Mouse (Mus musculus): ENCODE data around the gene Atg3. TPM values are rescaled to one million over a fixed set of nuclear protein-coding genes. Genes with fewer than 3 reads are reported as not detected.

Gene Atg3
- total and polyA plus RNA-seq, 3 experiments = 12.6 to 55.5 (median 49.7) TPM

DNA sequence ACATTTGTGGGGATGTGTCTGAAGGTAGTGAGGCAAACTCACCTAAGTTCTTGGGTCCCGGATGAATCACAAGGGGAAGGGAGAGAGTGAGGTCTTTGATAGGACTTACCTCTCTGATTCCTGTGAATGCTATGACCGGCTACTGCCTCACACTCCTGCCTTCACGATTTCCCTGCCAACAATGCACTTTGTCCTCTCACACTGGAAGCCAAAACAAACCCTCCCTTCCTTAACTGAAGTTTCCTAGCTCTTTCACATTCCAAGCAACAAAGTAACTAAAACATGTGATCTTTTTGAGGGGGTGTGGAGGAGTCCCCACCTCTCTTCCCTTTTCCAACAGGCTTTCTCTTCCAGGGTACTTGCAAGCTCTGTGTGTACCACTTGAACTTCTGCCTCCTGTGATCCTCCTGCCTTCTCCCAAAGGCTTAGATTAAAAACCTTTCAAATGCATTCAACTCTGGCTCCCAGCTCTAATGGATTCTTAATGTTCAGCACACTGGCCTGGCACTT is 3.8 kb upstream of the Atg3 start:
- H3K36me3 ChIP-seq (replicated peaks) = peaks cover 16% of the 10 kb centered on the region
- ATAC-seq (ENCODE audit: extremely low read depth, insufficient number of reproducible peaks, low FRiP score, poor library complexity, severe bottlenecking) (no peak), DNase-seq (ENCODE audit: low spot score) (no peak)
- peaks cover 13% of the 10 kb centered on the region for H3K4me1 ChIP-seq (ENCODE audit: insufficient read depth, low read depth, low read length)
- no peaks in the 10 kb centered on the region for H3K9me3 ChIP-seq (replicated peaks)
- H3K4me3 ChIP-seq (ENCODE audit: low read depth, low read length) = no peak overlapping the region
- no peaks in the 10 kb centered on the region for H3K27me3 ChIP-seq (ENCODE audit: insufficient read depth, low read length)
- TF ChIP-seq POLR2AphosphoS5 (IDR thresholded peaks at IDR 0.05; ENCODE audit: insufficient replicate concordance, low read depth, low read length) (no peak), TAL1 (conservative IDR thresholded peaks at IDR 0.05; ENCODE audit: low read depth, low read length) (no peak)

DNA sequence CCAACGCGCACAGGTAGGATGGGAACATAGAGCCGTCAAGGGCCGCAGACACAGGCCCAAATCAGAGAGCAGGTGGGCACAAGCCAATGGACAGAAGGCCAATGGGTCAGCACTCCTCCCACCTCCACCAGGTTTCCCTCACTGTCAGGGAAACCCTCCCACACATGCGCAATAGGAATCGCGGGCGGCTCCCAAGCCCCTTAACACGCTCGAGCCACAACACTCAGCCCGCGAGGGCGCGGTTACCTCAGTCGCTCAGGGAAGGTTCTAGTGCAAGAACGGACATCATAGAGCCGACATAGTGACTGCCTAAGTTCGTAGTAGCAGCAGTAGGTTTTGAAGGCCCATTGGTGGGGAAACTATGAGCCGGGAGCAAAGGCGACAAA is 456 bp upstream of the Atg3 start:
- peak; percentile 70 for ATAC-seq (ENCODE audit: extremely low read depth, insufficient number of reproducible peaks, low FRiP score, poor library complexity, severe bottlenecking)
- no peak for TF ChIP-seq GATA2 (IDR thresholded peaks at IDR 0.05; ENCODE audit: borderline replicate concordance, low read depth, low read length)
- TF ChIP-seq GATA1 (IDR thresholded peaks at IDR 0.05; ENCODE audit: borderline replicate concordance, low read length) = no peak
- no peak for TF ChIP-seq POLR2AphosphoS5 (IDR thresholded peaks at IDR 0.05; ENCODE audit: insufficient replicate concordance, low read depth, low read length)
- TF ChIP-seq TAL1 (conservative IDR thresholded peaks at IDR 0.05; ENCODE audit: low read depth, low read length) = no peak
- TF ChIP-seq CTCF (IDR thresholded peaks at IDR 0.05; ENCODE audit: low read depth, low read length) = no peak
- Histone ChIP-seq H3K9me3 (replicated peaks) (no peaks in the 10 kb centered on the region), H3K4me3 (ENCODE audit: low read depth, low read length) (peak overlapping the region; percentile 96), H3K4me1 (ENCODE audit: insufficient read depth, low read depth, low read length) (peaks cover 20% of the 10 kb centered on the region), H3K27me3 (ENCODE audit: insufficient read depth, low read length) (no peaks in the 10 kb centered on the region), H3K36me3 (replicated peaks) (peaks cover 6% of the 10 kb centered on the region)
- peak; percentile 54 for DNase-seq (ENCODE audit: low spot score)

DNA sequence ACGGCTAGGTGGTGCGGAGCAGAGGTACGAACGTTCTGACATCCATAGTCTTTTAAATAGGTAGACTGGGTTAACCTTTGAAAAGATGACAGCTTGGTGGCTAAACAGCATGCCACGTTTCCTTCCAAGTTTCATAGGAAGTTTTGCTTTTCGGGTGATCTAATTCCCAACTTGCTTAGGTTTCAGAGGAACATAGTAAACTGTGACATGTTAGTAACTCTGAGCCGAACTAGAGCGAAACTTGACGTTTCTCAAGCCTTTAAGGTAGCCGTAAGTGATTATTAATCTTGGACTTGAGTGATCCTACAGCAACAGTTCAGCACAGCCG is 768 bp downstream of the Atg3 start:
- H3K4me1 ChIP-seq (ENCODE audit: insufficient read depth, low read depth, low read length) = peaks cover 20% of the 10 kb centered on the region
- TF ChIP-seq GATA1 (IDR thresholded peaks at IDR 0.05; ENCODE audit: borderline replicate concordance, low read length) = no peak
- TF ChIP-seq GATA2 (IDR thresholded peaks at IDR 0.05; ENCODE audit: borderline replicate concordance, low read depth, low read length) = no peak
- no peak for TF ChIP-seq CTCF (IDR thresholded peaks at IDR 0.05; ENCODE audit: low read depth, low read length)
- no peak for TF ChIP-seq POLR2AphosphoS5 (IDR thresholded peaks at IDR 0.05; ENCODE audit: insufficient replicate concordance, low read depth, low read length)
- TF ChIP-seq TAL1 (conservative IDR thresholded peaks at IDR 0.05; ENCODE audit: low read depth, low read length) = no peak
- H3K4me3 ChIP-seq (ENCODE audit: low read depth, low read length) = peak overlapping the region; percentile 96
- ATAC-seq (ENCODE audit: extremely low read depth, insufficient number of reproducible peaks, low FRiP score, poor library complexity, severe bottlenecking) (no peak), DNase-seq (ENCODE audit: low spot score) (no peak)
- H3K36me3 ChIP-seq (replicated peaks) = peaks cover 12% of the 10 kb centered on the region
- H3K9me3 ChIP-seq (replicated peaks) = no peaks in the 10 kb centered on the region
- no peaks in the 10 kb centered on the region for H3K27me3 ChIP-seq (ENCODE audit: insufficient read depth, low read length)

DNA sequence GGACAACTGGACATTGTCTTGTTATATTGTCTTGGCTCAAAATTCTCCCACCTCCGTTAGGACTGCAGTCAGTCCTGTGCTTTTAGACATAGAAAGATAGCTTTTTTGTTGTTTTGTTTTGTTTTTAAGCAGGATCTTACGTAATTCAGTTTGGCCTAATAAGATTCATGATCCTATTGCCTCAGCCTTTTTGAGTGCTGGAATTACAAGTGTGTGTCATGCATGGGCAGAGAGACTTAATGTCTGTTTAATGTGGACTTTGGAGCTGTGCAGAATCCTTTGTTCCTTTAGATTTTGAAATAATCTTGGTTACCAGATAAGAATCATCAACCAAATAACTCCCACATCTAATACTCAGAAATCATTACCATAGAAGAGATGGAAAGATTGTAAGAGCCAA is 20.0 kb downstream of the Atg3 start:
- Histone ChIP-seq H3K4me3 (ENCODE audit: low read depth, low read length) (no peak overlapping the region), H3K27me3 (ENCODE audit: insufficient read depth, low read length) (no peaks in the 10 kb centered on the region), H3K36me3 (replicated peaks) (peaks cover 48% of the 10 kb centered on the region), H3K4me1 (ENCODE audit: insufficient read depth, low read depth, low read length) (no peaks in the 10 kb centered on the region), H3K9me3 (replicated peaks) (no peaks in the 10 kb centered on the region)
- no peak for TF ChIP-seq TAL1 (conservative IDR thresholded peaks at IDR 0.05; ENCODE audit: low read depth, low read length)
- no peak for TF ChIP-seq GATA2 (IDR thresholded peaks at IDR 0.05; ENCODE audit: borderline replicate concordance, low read depth, low read length)
- no peak for TF ChIP-seq POLR2AphosphoS5 (IDR thresholded peaks at IDR 0.05; ENCODE audit: insufficient replicate concordance, low read depth, low read length)
- TF ChIP-seq GATA1 (IDR thresholded peaks at IDR 0.05; ENCODE audit: borderline replicate concordance, low read length) = no peak
- no peak for TF ChIP-seq CTCF (IDR thresholded peaks at IDR 0.05; ENCODE audit: low read depth, low read length)
- DNase-seq (ENCODE audit: low spot score) (no peak), ATAC-seq (ENCODE audit: extremely low read depth, insufficient number of reproducible peaks, low FRiP score, poor library complexity, severe bottlenecking) (no peak)

DNA sequence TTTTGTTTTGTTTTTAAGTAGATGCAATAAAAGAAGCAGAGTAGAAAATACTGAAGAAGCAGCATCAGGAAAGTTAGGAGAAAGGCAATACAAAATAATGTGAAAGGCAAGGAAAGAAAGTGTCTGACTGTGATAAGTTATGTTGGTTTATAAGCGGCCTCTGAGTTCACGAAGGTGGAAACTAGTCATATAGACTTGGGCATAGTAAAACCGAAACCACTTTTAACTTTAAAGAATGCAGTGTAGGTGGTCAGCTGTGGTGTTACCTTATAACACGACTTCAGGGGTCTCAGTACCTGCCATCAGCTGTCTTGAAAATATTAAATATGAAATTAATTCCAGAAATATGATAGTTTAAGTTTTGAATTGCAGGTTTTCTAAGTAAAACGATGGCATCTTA is 23.2 kb downstream of the Atg3 start:
- Histone ChIP-seq H3K9me3 (replicated peaks) (no peaks in the 10 kb centered on the region), H3K4me1 (ENCODE audit: insufficient read depth, low read depth, low read length) (no peaks in the 10 kb centered on the region), H3K36me3 (replicated peaks) (peaks cover 49% of the 10 kb centered on the region), H3K27me3 (ENCODE audit: insufficient read depth, low read length) (no peaks in the 10 kb centered on the region), H3K4me3 (ENCODE audit: low read depth, low read length) (no peak overlapping the region)
- DNase-seq (ENCODE audit: low spot score) (no peak), ATAC-seq (ENCODE audit: extremely low read depth, insufficient number of reproducible peaks, low FRiP score, poor library complexity, severe bottlenecking) (no peak)
- TF ChIP-seq GATA1 (IDR thresholded peaks at IDR 0.05; ENCODE audit: borderline replicate concordance, low read length) (no peak), CTCF (IDR thresholded peaks at IDR 0.05; ENCODE audit: low read depth, low read length) (no peak), GATA2 (IDR thresholded peaks at IDR 0.05; ENCODE audit: borderline replicate concordance, low read depth, low read length) (no peak), POLR2AphosphoS5 (IDR thresholded peaks at IDR 0.05; ENCODE audit: insufficient replicate concordance, low read depth, low read length) (no peak), TAL1 (conservative IDR thresholded peaks at IDR 0.05; ENCODE audit: low read depth, low read length) (no peak)

DNA sequence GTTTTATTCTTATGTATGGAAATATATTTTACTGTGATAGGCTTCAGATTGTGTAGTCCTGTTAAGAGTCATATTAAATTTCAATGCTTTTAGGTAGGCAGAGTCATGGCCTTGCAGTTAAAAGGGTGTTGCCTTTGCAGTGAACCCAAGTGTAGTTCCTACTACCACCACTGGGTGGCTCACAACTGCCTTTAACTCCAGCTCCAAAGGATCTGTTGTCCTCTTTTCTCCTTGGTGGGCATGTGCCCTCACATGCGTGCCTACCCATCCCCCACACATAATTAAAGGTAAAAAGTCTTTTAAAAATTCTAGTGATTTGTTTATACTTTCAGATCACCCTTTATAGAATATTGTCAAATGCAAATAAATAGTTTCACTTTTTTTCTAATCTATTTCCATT is 34.0 kb downstream of the Atg3 start:
- DNase-seq (ENCODE audit: low spot score) (peak; percentile 2), ATAC-seq (ENCODE audit: extremely low read depth, insufficient number of reproducible peaks, low FRiP score, poor library complexity, severe bottlenecking) (peak; percentile 66)
- no peaks in the 10 kb centered on the region for H3K4me1 ChIP-seq (ENCODE audit: insufficient read depth, low read depth, low read length)

More for the DNA sequence above, 34.0 kb downstream of the Atg3 start:
- Histone ChIP-seq H3K4me3 (ENCODE audit: low read depth, low read length) (no peak overlapping the region), H3K36me3 (replicated peaks) (peaks cover 19% of the 10 kb centered on the region), H3K27me3 (ENCODE audit: insufficient read depth, low read length) (no peaks in the 10 kb centered on the region), H3K9me3 (replicated peaks) (no peaks in the 10 kb centered on the region)
- peak; percentile 85 for TF ChIP-seq CTCF (IDR thresholded peaks at IDR 0.05; ENCODE audit: low read depth, low read length)
- TF ChIP-seq POLR2AphosphoS5 (IDR thresholded peaks at IDR 0.05; ENCODE audit: insufficient replicate concordance, low read depth, low read length) = no peak
- no peak for TF ChIP-seq TAL1 (conservative IDR thresholded peaks at IDR 0.05; ENCODE audit: low read depth, low read length)
- no peak for TF ChIP-seq GATA2 (IDR thresholded peaks at IDR 0.05; ENCODE audit: borderline replicate concordance, low read depth, low read length)
- no peak for TF ChIP-seq GATA1 (IDR thresholded peaks at IDR 0.05; ENCODE audit: borderline replicate concordance, low read length)
